Mouse (Mus musculus) C2C12 (cell line): ENCODE measurements around the gene Slc22a18.

ENCODE experiments used
- FOSL1 ChIP-seq: IDR thresholded peaks from one replicate; pipeline ENCODE4 v1.8.0; 2011; ENCODE audit warnings: mild to moderate bottlenecking, low read length; ENCODE audit not compliant: poor library complexity, insufficient read depth, severe bottlenecking
- MAX ChIP-seq: IDR thresholded peaks from one replicate; pipeline ENCODE4 v1.6.1; 2011; ENCODE audit warnings: mild to moderate bottlenecking, control low read depth
- MYOG ChIP-seq: IDR thresholded peaks from one replicate; pipeline ENCODE4 v1.6.1; 2011; ENCODE audit not compliant: control insufficient read depth, insufficient read length; ENCODE audit errors: extremely low read depth

- no peak for TF ChIP-seq MYOG
- no peak for TF ChIP-seq MAX
- TF ChIP-seq FOSL1 = no peak
Measured at GRCm38 (mm10) chr7:143432631-143433030, 40.9 kb upstream of the Slc22a18 start.
